Mouse (Mus musculus): ENCODE measurements around the gene C1qtnf2.

C1qtnf2 gene

DNA sequence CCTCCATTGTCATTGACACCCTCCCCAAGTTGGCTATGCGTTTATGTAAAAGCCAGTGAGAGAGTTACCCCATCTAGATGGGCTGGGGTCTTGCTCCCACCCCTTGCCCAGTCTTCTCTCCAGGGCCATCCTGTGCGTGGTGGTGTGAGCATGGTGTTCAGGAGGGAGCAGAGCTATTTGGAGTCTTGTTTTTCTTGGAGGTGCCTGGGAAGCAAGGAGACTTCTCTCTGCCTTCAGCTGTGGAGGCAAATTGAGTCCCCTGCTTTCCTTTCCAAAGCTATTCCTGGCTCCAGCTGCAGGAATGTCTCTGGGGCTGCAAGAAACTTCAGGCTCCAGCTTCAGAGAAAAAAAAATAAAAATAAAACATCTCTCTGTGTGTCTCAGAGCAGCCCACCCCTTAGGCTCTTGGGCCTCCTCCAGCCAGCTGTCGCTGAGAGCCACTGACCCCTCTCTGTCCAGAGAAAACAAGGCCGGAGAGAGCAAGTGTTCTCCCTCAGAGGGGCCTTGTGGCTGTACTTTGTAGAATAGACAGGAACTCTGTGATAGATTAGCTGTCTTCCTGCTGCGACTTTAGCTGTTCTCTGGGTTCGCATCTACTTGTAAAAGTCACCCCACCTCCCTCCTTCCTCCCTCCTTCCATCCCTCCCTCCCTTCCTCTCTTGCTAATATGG is 9.2 kb downstream of the C1qtnf2 start:
- no peak for DNase-seq (ENCODE audit: low spot score in 2 of 2)

DNA sequence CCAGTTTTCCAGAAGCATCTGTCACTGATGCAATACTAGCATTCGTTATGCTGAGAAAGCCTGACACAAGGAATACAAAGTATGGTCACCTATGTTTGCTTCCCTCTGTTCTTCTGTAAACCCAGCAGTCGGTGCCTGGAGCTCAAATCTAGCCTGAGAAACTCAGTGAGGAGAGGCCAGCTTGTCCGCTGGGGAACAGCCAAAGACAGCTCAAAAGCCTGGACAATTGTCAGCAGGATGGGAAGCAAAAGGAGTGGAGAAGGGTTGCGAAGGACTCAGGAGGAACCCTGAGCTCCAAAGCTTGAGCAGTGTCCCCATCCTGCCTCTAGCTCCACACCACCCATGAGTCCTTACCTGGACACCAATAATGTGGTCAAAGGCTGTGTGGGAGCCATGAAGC is 10.0 kb downstream of the C1qtnf2 start:
- DNase-seq (ENCODE audit: low spot score in 2 of 2), result no peak

DNA sequence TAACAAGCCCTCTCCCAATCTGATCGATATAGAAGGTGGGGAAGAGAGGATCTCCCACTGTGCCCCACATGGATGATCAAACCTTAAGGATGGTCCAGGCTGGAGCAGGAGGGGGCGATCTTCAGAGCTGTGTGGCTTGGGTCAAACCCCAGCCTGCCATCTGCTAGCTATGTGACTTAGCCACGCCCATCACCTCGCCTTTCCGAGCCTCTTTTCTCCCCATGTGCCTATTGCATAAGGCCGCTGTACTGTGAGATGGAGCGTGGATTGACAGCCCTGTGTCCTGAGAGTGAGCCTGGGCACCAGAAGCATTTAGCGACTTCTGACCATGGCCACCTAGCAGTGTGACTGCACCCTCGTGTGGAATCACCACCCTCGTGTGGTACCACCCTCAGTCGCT is 10.6 kb downstream of the C1qtnf2 start:
- DNase-seq (ENCODE audit: low spot score in 2 of 2), result no peak

DNA sequence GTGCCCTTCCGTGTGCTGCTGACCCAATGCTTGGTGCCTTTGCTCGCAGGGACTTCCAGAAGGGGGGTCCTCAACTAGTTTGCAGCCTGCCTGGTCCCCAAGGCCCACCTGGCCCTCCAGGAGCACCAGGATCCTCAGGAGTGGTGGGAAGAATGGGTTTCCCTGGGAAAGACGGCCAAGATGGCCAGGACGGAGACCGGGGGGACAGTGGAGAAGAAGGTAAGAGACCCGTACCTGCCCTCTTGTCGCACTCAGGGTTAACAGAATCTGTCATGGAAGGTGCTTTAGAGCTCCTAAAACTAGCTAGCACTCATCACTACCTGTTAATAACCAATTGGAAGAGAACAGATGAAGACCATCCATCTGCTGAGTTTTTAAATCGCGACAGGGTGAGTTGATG is 11.8 kb downstream of the C1qtnf2 start:
- no peak for DNase-seq (ENCODE audit: low spot score in 2 of 2)

DNA sequence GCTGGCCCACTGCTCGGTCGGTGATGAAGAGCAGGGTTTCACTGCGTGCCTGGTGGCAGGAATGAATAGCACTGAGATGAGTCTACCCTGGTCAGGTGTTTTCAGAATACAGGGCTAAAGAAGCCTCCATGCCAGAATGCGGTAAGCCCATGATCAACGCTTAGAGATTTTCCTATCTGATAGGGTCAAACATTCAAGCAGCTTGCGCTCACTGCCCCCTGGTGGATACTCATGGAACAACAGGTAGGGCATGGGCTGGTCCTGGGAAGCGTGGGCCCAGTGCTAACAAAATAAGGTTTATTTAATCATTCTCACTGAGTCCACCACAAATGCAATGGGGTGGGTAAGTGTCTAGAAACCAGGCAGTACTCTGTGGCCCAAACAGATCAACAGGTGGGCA is 18.6 kb downstream of the C1qtnf2 start:
- peak; percentile 15 to 39 for DNase-seq (ENCODE audit: low spot score in 2 of 2)

DNA sequence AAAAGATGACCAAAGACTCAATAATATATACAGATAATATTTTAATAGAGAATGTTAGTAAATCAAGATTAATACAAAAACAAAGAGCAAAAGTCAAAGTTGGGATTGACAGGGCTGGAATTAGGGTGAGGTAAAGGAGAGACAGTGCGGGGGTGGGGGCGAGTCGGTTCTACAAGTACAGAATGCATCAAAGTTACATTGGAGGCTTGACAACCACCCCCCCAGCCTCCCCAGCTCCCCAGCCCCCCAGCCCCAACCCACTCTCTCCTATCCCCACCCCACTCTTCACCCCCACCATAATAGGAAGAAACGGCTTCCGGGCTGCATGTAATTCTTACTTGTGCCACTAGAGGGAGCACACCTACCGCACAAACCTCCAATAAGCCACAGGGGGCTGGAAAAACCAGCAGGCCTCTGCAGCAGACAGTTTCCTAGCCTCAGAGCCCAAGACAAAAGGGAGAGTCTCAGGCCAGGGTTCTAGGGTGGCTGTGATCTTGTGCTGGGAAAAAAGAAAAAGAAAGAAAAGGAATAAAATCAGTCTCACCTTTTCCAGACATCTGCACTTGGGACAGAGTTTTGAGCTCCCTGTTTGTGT is 19.8 kb downstream of the C1qtnf2 start:
- peak; percentile 6 to 11 for DNase-seq (ENCODE audit: low spot score in 2 of 2)

DNA sequence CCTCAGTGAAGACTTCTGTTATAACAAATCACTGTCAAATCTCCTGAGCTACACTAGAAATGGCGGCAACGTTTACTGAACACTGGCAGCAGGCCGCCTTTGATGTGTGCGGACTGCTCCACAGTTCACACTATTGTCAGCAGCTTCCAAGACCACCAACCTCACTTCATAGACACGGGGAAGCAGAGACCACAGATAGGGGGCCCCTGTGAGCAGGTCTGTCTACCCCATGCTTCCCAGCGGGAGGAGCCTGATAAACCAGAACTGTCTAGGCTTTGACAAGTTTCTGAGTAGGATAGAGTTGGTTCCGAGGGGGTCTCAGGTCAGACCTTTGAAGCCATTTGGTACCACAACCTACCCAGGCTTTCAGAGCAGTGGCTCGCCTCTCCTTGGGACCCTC is 21.0 kb downstream of the C1qtnf2 start:
- DNase-seq (ENCODE audit: low spot score in 2 of 2), result no peak

DNA sequence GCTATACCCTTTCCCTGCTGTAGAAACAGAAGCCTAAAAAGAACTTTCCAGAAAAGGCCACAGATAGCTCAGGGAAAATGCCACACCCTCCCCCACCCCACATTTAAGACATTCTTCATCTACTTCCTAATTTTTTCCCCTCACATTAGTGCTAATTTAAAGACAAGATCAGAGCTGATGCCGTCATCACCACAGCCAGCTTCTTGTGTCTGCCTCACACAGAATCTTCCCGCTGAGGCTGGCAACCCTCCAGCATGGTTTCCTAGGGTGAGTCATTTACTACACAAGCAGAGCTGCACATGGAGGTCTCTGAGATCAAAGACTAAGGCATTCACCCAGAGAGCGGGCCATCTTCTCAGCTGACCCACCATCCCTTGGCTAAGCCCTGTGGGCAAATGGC is 21.5 kb downstream of the C1qtnf2 start:
- no peak for DNase-seq (ENCODE audit: low spot score in 2 of 2)

DNA sequence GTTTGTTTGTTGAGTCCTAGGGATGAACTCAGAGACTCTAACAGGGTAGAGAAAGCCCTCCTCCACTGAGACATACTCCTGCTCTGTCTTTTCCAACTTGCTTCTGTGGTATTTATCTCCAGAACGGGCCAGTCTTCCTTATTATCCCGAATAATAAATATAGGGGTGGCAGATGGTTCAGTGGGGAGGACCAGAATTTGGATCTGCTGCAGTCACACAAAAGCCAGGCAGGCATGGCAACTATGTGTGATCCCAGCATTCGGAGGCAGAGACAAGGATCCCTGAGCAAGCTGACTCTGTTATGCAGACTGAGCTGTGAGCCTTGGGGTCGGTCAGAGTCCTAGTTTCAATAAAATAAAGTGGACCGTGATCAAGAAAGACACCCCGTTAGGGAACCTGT is 27.2 kb downstream of the C1qtnf2 start:
- no peak for DNase-seq (ENCODE audit: low spot score in 2 of 2)

DNA sequence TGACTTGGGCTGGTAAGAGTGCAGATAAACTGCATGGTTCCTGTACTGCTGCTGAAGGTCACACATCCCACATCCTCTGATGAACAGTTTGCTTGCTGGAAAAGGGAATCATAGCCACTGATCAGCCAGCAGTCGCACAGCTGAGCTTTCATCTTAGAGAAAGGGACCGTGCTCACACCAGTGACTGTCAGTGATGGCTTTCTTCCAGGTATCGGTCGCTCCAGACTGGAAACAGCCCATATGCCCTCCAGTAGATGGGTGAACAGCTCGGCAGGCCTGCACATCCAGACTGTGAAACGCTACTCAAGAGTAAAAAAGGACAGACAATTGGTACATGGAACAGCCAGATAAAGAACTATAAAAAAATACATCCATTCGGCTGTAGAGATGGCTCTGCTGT is 31.1 kb downstream of the C1qtnf2 start:
- DNase-seq (ENCODE audit: low spot score in 2 of 2), result no peak

DNA sequence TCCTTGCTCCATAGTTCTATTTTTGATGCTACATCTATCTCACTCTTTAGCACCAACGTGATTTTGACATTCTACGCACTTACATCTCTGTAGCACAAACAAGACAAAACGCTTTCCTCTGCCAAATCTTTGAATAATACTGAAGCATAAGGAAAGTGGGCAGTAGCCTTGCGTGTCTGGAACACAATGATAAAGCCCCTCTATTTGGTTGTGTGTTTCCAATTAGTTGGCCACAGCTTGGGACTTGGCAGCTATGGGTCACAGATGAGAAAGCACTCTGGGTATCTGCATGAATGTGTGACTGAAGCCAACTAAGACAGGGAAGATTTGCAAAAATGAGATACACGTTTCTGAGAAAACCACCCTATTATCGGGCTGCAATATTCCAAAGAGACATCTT is 33.9 kb downstream of the C1qtnf2 start:
- DNase-seq (ENCODE audit: low spot score in 2 of 2), result no peak

DNA sequence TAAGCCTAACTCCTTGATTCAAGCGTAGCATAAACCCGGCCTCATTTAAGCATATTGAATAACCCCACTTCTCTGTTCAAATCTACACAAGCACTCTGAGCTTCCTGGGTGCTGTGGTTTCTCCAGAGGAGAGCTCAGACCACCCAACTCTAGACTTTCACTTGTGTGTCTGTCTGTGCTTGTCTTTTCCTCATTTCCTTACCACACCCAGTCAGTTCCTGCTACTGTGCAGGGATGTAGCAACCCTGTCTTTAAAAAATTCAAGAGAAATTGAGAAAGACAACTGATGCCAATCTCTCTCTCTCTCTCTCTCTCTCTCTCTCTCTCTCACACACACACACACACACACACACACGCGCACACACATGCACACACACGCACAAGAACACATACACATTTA is 35.8 kb downstream of the C1qtnf2 start:
- no peak for DNase-seq (ENCODE audit: low spot score in 2 of 2)

DNA sequence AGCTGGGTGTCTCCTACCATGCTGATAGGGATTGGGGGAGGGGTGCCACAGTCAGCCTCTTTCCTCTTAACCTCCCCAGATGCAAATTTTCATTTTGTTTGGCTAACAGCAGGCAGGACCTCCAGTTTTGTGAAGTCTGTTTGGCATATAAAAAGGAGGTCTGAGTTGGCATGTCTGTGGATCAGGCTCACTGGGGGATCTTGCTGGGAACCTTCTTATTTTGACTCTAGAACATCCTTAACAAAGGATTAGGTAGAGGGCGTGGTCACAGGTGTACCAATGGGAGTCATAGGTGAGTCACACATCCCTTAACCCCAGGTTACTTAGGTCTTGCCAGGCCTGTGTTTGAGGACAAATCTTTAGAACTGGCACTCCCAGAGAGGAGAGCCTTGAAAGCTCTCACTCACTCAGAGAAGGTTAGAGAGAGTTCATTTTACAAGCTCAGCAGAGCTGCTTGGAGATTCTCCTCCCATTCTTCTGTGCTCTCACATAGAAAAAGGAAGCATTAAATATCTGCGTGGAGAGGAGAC is 38.6 kb downstream of the C1qtnf2 start:
- no peak for DNase-seq (ENCODE audit: low spot score in 2 of 2)

DNA sequence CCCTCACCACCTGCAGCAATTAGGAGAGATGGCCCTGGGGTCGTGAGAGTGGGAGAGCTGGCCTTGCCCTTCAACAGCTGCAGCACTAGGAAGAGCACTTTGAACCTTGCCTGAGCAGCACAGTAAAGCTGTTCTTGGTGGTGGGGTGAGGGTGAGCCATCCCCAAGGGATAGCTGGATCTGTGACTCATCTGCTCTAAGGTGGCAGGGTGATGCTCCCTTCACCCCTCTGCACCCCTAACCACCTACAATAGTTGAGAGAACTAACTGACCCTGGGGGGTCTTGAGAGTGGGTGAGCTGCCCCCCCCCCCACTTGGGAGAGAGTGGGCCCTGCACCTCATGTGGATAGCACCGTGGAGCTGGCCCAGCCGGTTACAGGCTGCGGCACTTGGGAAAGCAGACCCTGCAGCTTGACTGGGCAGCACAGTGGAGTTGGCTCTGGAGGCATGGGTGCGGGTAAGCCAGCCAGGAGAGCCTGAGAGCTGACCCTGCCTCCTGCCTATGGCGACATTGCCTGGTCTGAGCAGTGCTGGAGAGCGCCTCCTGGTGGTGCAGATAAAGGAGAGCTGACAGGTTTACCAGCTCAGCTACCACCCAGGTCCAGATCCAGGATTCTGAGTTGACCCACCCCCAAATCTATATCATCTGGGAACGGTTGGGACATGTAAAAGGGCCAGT is 42.4 kb downstream of the C1qtnf2 start:
- DNase-seq (ENCODE audit: low spot score in 2 of 2), result no peak

DNA sequence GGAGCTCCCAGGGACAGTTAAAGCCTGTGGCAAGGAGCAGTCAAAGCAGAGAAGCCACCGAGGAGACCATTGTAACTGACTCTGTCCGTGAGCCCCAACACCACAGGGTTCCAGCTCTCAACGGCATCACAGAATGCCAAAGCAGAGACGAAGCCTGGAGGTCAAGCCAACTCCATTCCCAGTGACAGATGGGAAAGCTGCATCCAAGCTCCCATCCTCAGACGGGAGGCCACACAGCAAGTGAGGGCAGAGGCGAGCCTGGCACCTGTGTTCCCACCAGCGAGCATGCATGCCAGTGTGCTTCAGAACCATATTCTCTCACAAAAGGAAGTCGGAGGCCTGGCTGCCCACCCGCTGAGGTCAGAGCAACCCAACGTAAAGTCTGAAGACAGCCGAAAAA is 43.6 kb downstream of the C1qtnf2 start:
- DNase-seq (ENCODE audit: low spot score in 2 of 2), result no peak

DNA sequence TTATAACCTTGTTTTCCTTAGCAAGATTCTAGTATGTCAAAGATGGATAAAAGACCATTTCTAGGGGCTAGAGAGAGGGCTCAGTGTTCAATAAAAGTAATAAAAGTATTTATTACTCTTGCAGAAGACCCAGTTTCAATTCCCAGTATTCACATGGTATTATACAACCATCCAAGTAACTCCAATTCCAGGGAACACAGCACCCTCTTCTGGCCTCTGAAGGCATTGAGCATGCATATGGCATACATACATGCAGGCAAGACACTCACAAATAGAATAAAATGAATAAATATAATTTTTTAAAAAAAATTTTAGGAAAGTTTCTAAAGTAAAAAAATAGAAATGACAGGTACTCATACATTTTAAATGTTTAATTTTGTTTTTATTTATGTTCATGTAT is 44.0 kb downstream of the C1qtnf2 start:
- DNase-seq (ENCODE audit: low spot score in 2 of 2), result no peak

DNA sequence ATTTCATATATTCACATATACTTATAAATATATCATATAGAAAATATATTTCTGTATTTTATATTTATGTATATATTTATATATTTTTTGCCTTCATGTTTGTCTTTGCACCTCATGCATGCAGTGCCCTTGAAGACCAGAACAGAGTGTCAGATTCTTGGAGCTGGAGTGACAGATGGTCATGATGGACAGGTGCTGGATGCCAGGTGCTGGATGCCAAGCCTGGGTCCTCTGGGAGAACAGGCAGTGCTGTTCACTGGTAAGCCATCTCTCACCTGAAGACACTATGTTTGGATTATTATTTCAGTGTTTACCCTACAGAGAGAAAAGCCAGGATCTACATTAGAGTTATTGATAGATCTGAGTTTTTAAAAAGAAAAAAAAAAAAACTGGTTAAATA is 44.7 kb downstream of the C1qtnf2 start:
- no peak for DNase-seq (ENCODE audit: low spot score in 2 of 2)

DNA sequence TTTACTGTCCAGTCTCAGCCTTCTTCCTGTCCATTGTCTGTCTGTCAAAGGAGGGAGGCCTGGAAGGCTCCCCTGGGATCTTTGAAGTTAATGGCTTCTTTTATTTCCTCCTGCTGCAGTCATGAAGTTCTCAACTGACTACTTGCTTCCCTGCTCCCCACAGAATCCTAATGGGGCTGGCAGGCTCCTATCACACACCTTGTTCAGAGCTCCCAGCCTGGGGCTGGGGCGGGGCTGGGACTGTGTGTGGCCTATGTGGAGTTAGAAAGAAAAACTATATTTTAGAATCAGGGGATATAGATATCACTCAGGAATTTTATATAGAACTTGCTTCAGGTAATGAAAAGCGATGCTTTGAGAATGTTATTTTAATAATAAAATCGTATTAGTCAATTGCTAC is 46.4 kb downstream of the C1qtnf2 start:
- no peak for DNase-seq (ENCODE audit: low spot score in 2 of 2)

DNA sequence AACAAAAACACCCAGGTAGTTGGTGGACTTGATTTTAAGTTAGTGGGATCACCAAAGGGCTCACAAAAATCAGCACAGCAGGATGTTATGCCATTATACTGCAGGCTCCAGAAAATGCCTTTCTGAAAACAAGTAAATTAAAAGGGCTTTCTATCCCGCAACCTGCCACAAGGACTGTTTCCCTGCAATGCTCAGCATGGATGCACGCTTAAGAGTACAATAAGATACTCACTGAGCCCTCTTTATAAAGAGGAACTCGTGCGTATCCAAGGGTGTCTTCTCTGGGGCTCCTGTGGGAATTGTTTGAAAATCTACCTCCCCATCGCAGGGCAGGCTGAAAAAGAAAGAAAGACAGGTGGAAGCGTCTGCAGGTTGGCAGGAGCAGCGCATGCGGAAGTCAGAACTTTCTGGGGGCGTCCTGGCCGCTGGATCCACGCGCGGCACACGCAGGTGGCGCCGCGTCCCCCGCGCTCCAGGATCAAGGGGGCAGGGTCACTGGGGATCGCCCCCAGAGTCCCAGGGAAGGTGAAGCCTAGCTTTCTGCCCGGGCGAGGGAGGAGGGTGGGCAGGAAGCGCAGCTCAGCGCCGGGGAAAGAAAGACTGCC is 54.1 kb downstream of the C1qtnf2 start:
- peak in 1 of 2 experiments; percentile 4 for DNase-seq (ENCODE audit: low spot score in 2 of 2)

DNA sequence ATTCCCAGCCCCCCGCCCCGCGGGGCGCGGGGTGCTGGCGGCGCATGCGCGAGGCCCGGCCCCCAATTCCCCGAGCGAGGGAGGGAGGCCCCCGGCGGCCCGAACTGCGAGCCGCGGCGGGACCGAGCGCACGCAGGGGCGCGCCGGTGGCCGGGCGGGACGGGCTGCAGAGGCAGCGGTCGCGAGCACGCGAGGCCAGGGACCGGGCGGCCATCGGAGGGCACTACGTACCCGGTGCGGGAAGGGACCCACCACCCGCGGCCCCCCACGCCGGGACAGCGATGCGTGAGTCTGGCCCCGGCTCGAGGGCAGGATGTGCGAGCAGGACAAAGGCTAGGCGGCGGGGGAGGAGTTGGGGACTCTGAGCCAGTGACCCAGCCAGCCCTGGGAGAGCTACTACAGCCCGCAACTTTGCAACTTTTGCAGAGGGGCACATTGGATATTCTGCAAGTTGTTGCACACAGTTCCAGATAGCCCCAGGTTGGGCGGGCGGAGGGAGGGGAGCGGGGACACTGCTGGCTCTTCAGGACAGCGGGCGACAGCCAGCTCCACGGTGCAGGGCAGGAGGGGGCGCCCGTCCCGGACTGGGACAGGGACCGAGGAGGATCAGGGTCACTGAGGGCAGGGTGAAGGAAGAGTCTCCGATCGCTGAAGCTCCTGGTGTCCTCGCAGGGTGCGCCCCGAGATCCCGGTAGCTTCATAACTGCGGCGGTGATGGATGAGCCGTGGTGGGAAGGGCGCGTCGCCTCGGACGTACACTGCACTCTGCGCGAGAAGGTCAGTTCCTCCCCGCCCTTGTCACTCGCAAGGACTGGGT is 54.8 kb downstream of the C1qtnf2 start, which contains the start of gene Ccnjl:
TSS of gene Ccnjl (plus strand) at position 102 of the 817 bp plus-strand sequence.
- peak; percentile 7 to 18 for DNase-seq (ENCODE audit: low spot score in 2 of 2)

DNA sequence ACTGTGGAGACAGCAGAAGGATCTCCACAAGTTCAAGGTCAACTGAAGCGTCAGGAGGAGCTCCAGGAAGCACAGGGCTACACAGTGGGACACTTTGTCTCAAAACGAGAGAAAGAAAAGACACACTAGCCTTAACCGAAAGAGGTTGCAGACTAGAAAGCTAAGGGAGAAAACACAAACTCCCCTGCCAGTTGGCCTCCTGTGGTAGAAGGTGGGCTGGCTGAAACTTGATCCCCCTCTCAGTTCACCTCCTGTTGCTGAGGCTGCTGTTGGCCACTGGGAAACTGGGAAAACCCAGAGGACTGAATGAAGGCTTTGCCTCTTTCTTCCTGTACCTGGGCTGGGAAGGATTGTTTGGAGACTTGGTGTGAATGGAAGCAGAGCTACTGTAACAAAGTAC is 56.0 kb downstream of the C1qtnf2 start:
- DNase-seq (ENCODE audit: low spot score in 2 of 2), result no peak

DNA sequence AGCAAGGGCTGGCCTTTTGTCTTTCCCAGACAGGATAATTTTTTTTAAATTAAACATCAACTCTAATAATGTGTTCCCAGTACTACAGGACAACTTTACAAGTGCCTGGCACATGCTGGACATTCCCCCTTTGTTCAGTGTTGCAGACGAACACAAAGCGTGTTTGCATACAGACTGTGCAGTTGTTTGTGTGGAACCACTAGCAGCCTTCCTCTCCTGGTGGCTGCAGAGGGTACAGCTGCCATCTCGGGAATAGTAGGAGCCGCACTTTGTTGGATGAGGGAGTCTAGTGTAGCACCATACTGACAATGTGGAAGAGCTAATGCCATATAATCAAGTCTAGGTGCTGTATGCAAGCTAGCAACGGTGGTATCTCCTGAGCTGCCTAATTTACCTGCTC is 57.5 kb downstream of the C1qtnf2 start:
- DNase-seq (ENCODE audit: low spot score in 2 of 2), result no peak
